Mouse (Mus musculus) spleen, adult 2 months (tissue): ENCODE measurements around the gene 2310033P09Rik. TPM values are rescaled to one million over a fixed set of nuclear protein-coding genes. Genes with fewer than 3 reads are reported as not detected.
A peak's percentile ranks its signal among the peaks of the same experiment; 100 is the strongest.

Source experiments
- DNase-seq, 2 experiments: peaks; one replicate each; pipeline versions ENCODE4 v3.0.0 to v3.0.0-alpha.2; 2012 to 2021; ENCODE audit warnings: low spot score in 2 of 2, low read depth in 1 of 2
- H3K27ac ChIP-seq: fragments of 200-500 bp; 2 replicates; pipeline ENCODE4 v1.5.1; 2012; ENCODE audit warnings: low read length, inconsistent platforms; ENCODE audit not compliant: insufficient read depth
- H3K27me3 ChIP-seq: fragments of 200-500 bp; 2 replicates; pipeline ENCODE4 v1.6.1; 2012; ENCODE audit warnings: mild to moderate bottlenecking, moderate library complexity, low read length, inconsistent platforms; ENCODE audit not compliant: control insufficient read depth, insufficient read depth
- H3K36me3 ChIP-seq: fragments of 200-500 bp; 2 replicates; pipeline ENCODE4 v1.6.1; 2012; ENCODE audit warnings: mild to moderate bottlenecking, low read length, inconsistent platforms; ENCODE audit not compliant: control insufficient read depth, insufficient read depth
- H3K4me1 ChIP-seq: fragments of 200-500 bp; 2 replicates; pipeline ENCODE4 v1.6.1; 2011; ENCODE audit warnings: inconsistent platforms; ENCODE audit not compliant: control insufficient read depth, insufficient read depth, insufficient read length
- H3K4me3 ChIP-seq: fragments of 200-500 bp; 2 replicates; pipeline ENCODE4 v1.5.1; 2011; ENCODE audit warnings: mild to moderate bottlenecking, inconsistent platforms; ENCODE audit not compliant: insufficient read depth, insufficient read length; ENCODE audit errors: extremely low read depth
- CTCF ChIP-seq: fragments of 200-500 bp; IDR thresholded peaks from 2 replicates; pipeline ENCODE4 v1.5.1; 2011; ENCODE audit warnings: mild to moderate bottlenecking, inconsistent platforms; ENCODE audit not compliant: insufficient read depth, insufficient read length, insufficient replicate concordance; ENCODE audit errors: extremely low read depth
- POLR2A ChIP-seq: fragments of 200-500 bp; IDR thresholded peaks from 2 replicates; pipeline ENCODE4 v1.6.1; 2011; ENCODE audit warnings: low read depth, low read length, inconsistent platforms
- WGBS: fragments of 180-500 bp; shearing (Covaris S2); methylation state at CpG from one replicate; pipeline ENCODE4 v1.1.7; 2018; 5-methylcytosine and 5-hydroxymethylcytosine counted together
- polyA plus RNA-seq: library from polyadenylated mRNA; depleted of rRNA; stranded (reverse); fragments of >200 nt; gene quantifications from 2 replicates; pipeline ENCODE4 v1.2.3, GENCODE M21; 2012

The 2310033P09Rik gene
- polyA plus RNA-seq, 1 experiment = 19.9 TPM

DNA sequence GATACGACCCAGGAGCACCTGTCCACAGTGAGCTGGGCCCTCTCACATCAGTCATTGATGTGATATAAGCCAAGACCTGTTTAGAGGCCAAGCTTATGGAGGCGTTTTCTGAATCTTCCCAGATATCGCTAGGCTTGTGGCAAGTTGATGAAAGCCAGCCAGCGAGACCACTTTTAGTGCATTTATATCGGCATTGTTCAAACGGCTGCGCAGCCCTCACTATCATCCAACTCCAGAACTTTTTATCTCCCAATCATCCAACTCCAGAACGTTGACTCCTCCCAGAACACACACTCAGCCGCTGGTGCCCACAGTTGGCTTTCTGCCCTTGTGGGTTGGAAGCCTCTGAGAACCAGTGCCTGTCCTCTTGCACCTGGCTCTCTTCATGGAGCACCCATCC is 43.7 kb upstream of the 2310033P09Rik start:
- Histone ChIP-seq H3K36me3 (no peaks in the 10 kb centered on the region), H3K27ac (peak overlapping the region; percentile 66; the same call in 1 of the 2 replicates), H3K4me3 (no peak overlapping the region), H3K27me3 (no peaks in the 10 kb centered on the region), H3K4me1 (no peaks in the 10 kb centered on the region)
- DNase-seq = no peak
- TF ChIP-seq POLR2A (no peak), CTCF (no peak)
- 72% methylated on average over 9 of the region's 9 CpGs for WGBS

GRCm38 (mm10) chr11:59165616-59166241 is 42.4 kb upstream of the 2310033P09Rik start:
- no peak for DNase-seq
- Histone ChIP-seq H3K4me3 (no peak overlapping the region), H3K27ac (no peak overlapping the region), H3K27me3 (no peaks in the 10 kb centered on the region), H3K36me3 (no peaks in the 10 kb centered on the region), H3K4me1 (no peaks in the 10 kb centered on the region)
- WGBS = 69% methylated on average over 2 of the region's 2 CpGs
- TF ChIP-seq CTCF (no peak), POLR2A (no peak)

DNA sequence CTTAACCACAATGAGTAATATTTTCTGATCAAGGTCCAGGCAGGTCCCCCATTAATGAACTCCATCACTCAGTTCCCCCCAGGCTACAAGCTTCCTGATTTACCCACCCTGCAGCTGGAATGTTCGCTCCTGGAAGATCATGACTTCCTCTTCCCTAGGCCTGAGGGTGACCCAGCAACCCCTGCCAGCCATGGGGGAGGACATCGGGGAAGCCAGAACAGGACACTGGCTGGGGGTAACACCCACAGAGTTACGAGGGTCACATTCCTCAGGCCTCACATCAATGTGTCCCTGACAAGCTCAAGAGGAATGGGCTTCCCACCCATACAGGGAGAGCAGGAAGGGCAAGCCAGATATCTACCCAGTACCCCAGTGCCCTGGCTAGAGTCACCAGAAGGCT is 38.3 kb upstream of the 2310033P09Rik start:
- WGBS = 87% methylated on average over 3 of the region's 3 CpGs

GRCm38 (mm10) chr11:59170549-59170948 is 37.6 kb upstream of the 2310033P09Rik start:
- no peak for DNase-seq
- TF ChIP-seq CTCF = no peak
- no peak for TF ChIP-seq POLR2A
- no peaks in the 10 kb centered on the region for H3K36me3 ChIP-seq
- H3K27ac ChIP-seq = no peak overlapping the region
- no peaks in the 10 kb centered on the region for H3K27me3 ChIP-seq
- no peak overlapping the region for H3K4me3 ChIP-seq
- WGBS = 81% methylated on average over 4 of the region's 4 CpGs
- H3K4me1 ChIP-seq = no peaks in the 10 kb centered on the region

More for the DNA sequence above, 38.3 kb upstream of the 2310033P09Rik start:
- no peak overlapping the region for H3K27ac ChIP-seq
- H3K36me3 ChIP-seq = no peaks in the 10 kb centered on the region
- DNase-seq = no peak
- H3K4me3 ChIP-seq = no peak overlapping the region
- no peaks in the 10 kb centered on the region for H3K27me3 ChIP-seq
- TF ChIP-seq POLR2A (no peak), CTCF (no peak)
- no peaks in the 10 kb centered on the region for H3K4me1 ChIP-seq

DNA sequence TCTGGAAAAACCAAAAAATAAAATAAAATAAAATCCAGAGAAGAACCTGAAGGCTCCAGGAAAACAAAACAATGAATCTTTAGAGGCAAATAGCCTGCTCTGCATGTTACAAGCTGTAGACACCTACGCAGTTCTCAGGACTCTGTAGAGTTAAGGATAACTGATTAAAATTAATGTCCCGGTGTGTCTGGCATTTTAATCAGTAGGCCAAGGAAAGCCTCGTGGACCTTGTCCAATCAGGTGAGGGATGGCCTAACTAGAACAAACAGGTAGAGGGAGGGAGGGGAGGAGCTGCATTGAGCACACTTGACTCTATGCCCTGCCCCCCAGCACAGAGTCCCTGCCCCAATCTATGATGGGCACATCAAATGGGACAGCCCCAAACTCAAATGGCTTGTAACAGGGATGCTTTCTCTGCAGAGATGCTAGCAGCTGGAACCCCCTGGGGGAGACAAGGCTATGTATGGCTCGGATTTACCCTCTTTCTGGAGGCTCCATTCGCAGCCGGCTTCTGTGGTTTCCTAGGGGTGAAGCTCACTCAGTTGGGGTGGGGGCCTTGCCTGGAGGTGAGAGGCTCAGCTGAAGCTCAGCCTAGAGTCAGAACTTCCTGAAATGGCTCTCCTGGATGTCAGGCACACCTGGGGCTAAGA is 33.8 kb upstream of the 2310033P09Rik start:
- Histone ChIP-seq H3K4me3 (no peak overlapping the region), H3K36me3 (no peaks in the 10 kb centered on the region), H3K27me3 (peaks cover 7% of the 10 kb centered on the region), H3K4me1 (no peaks in the 10 kb centered on the region), H3K27ac (no peak overlapping the region)
- WGBS = 62% methylated on average over 6 of the region's 6 CpGs
- no peak for DNase-seq
- TF ChIP-seq POLR2A = no peak
- no peak for TF ChIP-seq CTCF

DNA sequence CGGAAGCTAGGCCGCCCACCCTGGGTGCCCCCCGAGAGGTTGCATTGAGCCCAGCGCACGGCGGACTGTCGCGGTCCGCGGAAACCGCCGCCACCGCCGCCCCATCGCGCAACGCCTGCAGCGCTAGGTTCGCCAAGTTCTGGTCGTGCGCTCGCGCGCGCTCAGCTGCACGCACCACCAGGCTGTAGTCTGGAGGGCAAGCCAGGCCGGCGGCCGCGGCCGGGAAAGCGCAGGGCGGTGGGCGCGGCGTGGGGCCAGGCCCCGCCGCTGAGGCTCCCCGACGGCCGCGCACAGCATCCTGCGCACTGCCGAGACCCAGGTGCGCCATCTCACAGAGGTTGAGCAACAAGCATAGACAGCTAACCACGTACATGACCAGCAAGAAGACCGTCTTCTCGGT is 31.6 kb upstream of the 2310033P09Rik start:
- WGBS = 9% methylated on average over 41 of the region's 48 CpGs
- Histone ChIP-seq H3K36me3 (no peaks in the 10 kb centered on the region), H3K4me3 (no peak overlapping the region), H3K27me3 (peaks cover 7% of the 10 kb centered on the region), H3K27ac (no peak overlapping the region), H3K4me1 (no peaks in the 10 kb centered on the region)
- TF ChIP-seq POLR2A = no peak
- no peak for TF ChIP-seq CTCF
- DNase-seq = no peak

DNA sequence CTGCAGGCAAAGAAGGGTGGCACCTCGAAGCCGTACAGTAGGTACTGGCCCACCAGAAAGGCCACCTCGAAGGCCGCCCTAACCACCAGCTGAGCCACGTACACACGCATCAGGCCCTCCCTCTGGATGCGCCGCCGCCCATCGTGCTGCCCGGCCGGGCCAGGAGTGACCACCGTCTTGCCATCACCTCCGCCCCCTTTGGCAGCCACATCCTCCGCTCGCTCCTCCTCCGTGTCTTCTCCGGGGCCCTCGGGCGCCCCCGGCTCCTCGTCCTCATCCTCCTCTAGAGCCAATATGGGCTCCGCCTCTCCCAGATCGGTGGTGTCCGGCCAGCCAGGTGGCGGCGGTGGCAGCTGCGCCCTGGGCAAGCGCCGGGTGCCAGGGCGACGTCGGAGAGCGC is 31.2 kb upstream of the 2310033P09Rik start:
- Histone ChIP-seq H3K27me3 (peaks cover 7% of the 10 kb centered on the region), H3K27ac (no peak overlapping the region), H3K36me3 (no peaks in the 10 kb centered on the region), H3K4me3 (no peak overlapping the region), H3K4me1 (no peaks in the 10 kb centered on the region)
- TF ChIP-seq POLR2A = no peak
- TF ChIP-seq CTCF = no peak
- no peak for DNase-seq
- WGBS = 16% methylated on average over 34 of the region's 34 CpGs
